In the genomic region with DNA sequence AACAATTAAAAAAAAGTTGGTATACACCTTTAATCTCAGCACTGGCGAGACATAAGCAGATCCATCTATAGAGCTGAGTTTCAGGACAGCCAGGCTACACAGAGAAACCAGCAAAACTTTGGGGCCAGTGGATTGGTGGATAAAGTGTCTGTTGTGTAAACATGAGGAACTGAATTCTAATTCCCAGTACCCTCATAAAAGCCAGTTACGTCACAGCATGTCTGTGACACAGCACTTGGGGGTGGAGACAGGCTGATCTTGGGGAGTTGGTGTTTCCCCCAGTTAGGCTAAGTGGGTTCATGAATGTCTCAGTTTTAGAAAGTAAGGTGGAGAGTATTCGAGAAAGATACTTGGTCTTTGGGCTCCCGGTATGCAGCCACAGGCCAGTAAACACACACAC, we compare ENCODE assay signal across 11 mouse cellular contexts. TPM values are rescaled to one million over a fixed set of nuclear protein-coding genes. Genes with fewer than 3 reads are reported as not detected.
DNase-seq lines count a peak whose midpoint lies in the region; ATAC-seq and TF ChIP-seq lines count a peak whose summit lies in the region.
"Had no signal": no experiment of that assay in that cellular context is flagged by ENCODE, and none has a peak within 500 bp of the region (broad histone marks: within the 10 kb centered on the region; RNA-seq: fewer than 3 reads in every experiment).

No protein-coding gene starts in this region.

- H3K9ac ChIP-seq in hindbrain, embryonic 12.5 days = no peak overlapping the region
- peak overlapping the region; percentile 56; the same call in 1 of the 2 replicates for H3K9ac ChIP-seq in midbrain, embryonic 13.5 days (replicated peaks)
- H3K9ac ChIP-seq in kidney, embryonic 16.5 days (replicated peaks; ENCODE audit: low read length) = no peak overlapping the region
- H3K9ac ChIP-seq: intestine, embryonic 15.5 days had no signal

- H3K9me3 ChIP-seq in erythroblast, embryonic 14.5 days (ENCODE audit: control insufficient read depth, low read length) = no peaks in the 10 kb centered on the region
- H3K9me3 ChIP-seq in E14TG2a.4 (ENCODE audit: low read length) = no peaks in the 10 kb centered on the region
- H3K9me3 ChIP-seq in hindbrain, embryonic 12.5 days (replicated peaks) = no peaks in the 10 kb centered on the region
- no peaks in the 10 kb centered on the region for H3K9me3 ChIP-seq in midbrain, embryonic 13.5 days
- no peaks in the 10 kb centered on the region for H3K9me3 ChIP-seq in kidney, embryonic 16.5 days (ENCODE audit: low read length)
- H3K9me3 ChIP-seq: intestine, embryonic 15.5 days had no signal

- peaks cover 71% of the 10 kb centered on the region for H3K4me1 ChIP-seq in erythroblast, embryonic 14.5 days (ENCODE audit: control insufficient read depth)
- H3K4me1 ChIP-seq in E14TG2a.4 (replicated peaks; ENCODE audit: low read depth, low read length) = peaks cover 52% of the 10 kb centered on the region
- H3K4me1 ChIP-seq in hindbrain, embryonic 12.5 days = peaks cover 18% of the 10 kb centered on the region
- H3K4me1 ChIP-seq in midbrain, embryonic 13.5 days (replicated peaks) = peaks cover 32% of the 10 kb centered on the region
- H3K4me1 ChIP-seq in kidney, embryonic 16.5 days (ENCODE audit: insufficient read depth, low read length) = peaks cover 18% of the 10 kb centered on the region

- DNase-seq in gastrocnemius, postnatal 4 days (ENCODE audit: low spot score in 2 of 2) = no peak
- DNase-seq in spleen, adult 12 weeks (ENCODE audit: low spot score) = no peak
- DNase-seq: adrenal gland, postnatal 14 days; kidney, postnatal 4 days had no signal

- H3K4me2 ChIP-seq in hindbrain, embryonic 12.5 days (replicated peaks) = no peak overlapping the region
- peak overlapping the region; percentile 71 for H3K4me2 ChIP-seq in midbrain, embryonic 13.5 days (replicated peaks)
- no peak overlapping the region for H3K4me2 ChIP-seq in kidney, embryonic 16.5 days (replicated peaks; ENCODE audit: low read depth, low read length)
- H3K4me2 ChIP-seq: intestine, embryonic 15.5 days had no signal

- WGBS in hindbrain, embryonic 12.5 days = 85% methylated on average over 4 of the region's 4 CpGs
- WGBS in midbrain, embryonic 13.5 days = 82% methylated on average over 4 of the region's 4 CpGs
- WGBS in kidney, embryonic 16.5 days = 79% methylated on average over 4 of the region's 4 CpGs

- TF ChIP-seq CTCF in E14TG2a.4 (conservative IDR thresholded peaks at IDR 0.05; ENCODE audit: low read length) = no peak

- 0 out of 2 replicates have a peak overlapping the region, but pooled peaks have one; percentile 57 for H3K27ac ChIP-seq in hindbrain, embryonic 12.5 days
- peak overlapping the region; percentile 100 for H3K27ac ChIP-seq in midbrain, embryonic 13.5 days
- no peak overlapping the region for H3K27ac ChIP-seq in kidney, embryonic 16.5 days (ENCODE audit: low read length)
- H3K27ac ChIP-seq: intestine, embryonic 15.5 days had no signal

- H3K27me3 ChIP-seq in erythroblast, embryonic 14.5 days (ENCODE audit: control insufficient read depth) = no peaks in the 10 kb centered on the region
- H3K27me3 ChIP-seq in E14TG2a.4 (ENCODE audit: insufficient read depth, low read length) = no peaks in the 10 kb centered on the region
- H3K27me3 ChIP-seq in hindbrain, embryonic 12.5 days = no peaks in the 10 kb centered on the region
- H3K27me3 ChIP-seq in midbrain, embryonic 13.5 days = no peaks in the 10 kb centered on the region
- no peaks in the 10 kb centered on the region for H3K27me3 ChIP-seq in kidney, embryonic 16.5 days (ENCODE audit: insufficient read depth, low read length)
- H3K27me3 ChIP-seq: intestine, embryonic 15.5 days had no signal

- H3K36me3 ChIP-seq in erythroblast, embryonic 14.5 days (ENCODE audit: control insufficient read depth) = peaks cover 34% of the 10 kb centered on the region
- H3K36me3 ChIP-seq in E14TG2a.4 (ENCODE audit: insufficient read depth, low read length) = peaks cover 6% of the 10 kb centered on the region; the same call in 1 of the 2 replicates
- H3K36me3 ChIP-seq in hindbrain, embryonic 12.5 days = no peaks in the 10 kb centered on the region
- 0 out of 2 replicates have a peak, but pooled peaks cover 4% of the 10 kb centered on the region for H3K36me3 ChIP-seq in midbrain, embryonic 13.5 days
- 0 out of 2 replicates have a peak, but pooled peaks cover 2% of the 10 kb centered on the region for H3K36me3 ChIP-seq in kidney, embryonic 16.5 days (ENCODE audit: insufficient read depth, low read length)
- H3K36me3 ChIP-seq: intestine, embryonic 15.5 days had no signal

- H3K4me3 ChIP-seq in erythroblast, embryonic 14.5 days (replicated peaks) = peak overlapping the region; percentile 95
- peak overlapping the region; percentile 90 for H3K4me3 ChIP-seq in E14TG2a.4 (replicated peaks; ENCODE audit: low read length)
- H3K4me3 ChIP-seq in hindbrain, embryonic 12.5 days = no peak overlapping the region
- no peak overlapping the region for H3K4me3 ChIP-seq in midbrain, embryonic 13.5 days (replicated peaks)
- H3K4me3 ChIP-seq in kidney, embryonic 16.5 days (ENCODE audit: low read length) = no peak overlapping the region
- H3K4me3 ChIP-seq: intestine, embryonic 15.5 days had no signal

- ATAC-seq in erythroblast, adult 5-6 weeks (replicated peaks; ENCODE audit: low FRiP score, poor library complexity, severe bottlenecking) = no peak
- no peak for ATAC-seq in hindbrain, embryonic 12.5 days (ENCODE audit: low FRiP score)
- no peak for ATAC-seq in midbrain, embryonic 13.5 days
- no peak for ATAC-seq in kidney, embryonic 16.5 days (ENCODE audit: low FRiP score, low TSS enrichment)
- ATAC-seq: intestine, embryonic 15.5 days had no signal

RNA-seq across cellular contexts. Expression of gene Prdm10, which starts 2.7 kb away (rescaled TPM):
- 0.16 and 0.29 TPM in 2 replicates for polyA plus RNA-seq in erythroblast, embryonic 14.5 days (2012)
- 4.2 and 9.2 TPM in 2 replicates for total RNA-seq in erythroblast, adult 5-6 weeks (2015; ENCODE audit: low replicate concordance)
- total RNA-seq in erythroblast, adult 5-6 weeks (2017; ENCODE audit: low replicate concordance) = 7.1 and 17.3 TPM in 2 replicates
- 8.7 and 9.1 TPM in 2 replicates for polyA plus RNA-seq in hindbrain, embryonic 12.5 days (2016; fragmentation: Nextera tagmentation; extraction: Ambion mirVana)
- 9.1 and 9.5 TPM in 2 replicates for polyA plus RNA-seq in midbrain, embryonic 13.5 days (2015; fragmentation: Nextera tagmentation; extraction: Ambion mirVana)
- 1 to 10 TPM; 6.5 to 6.9 TPM for total RNA-seq in gastrocnemius, postnatal 4 days (2021)
- polyA plus RNA-seq in kidney, embryonic 16.5 days (2015; fragmentation: Nextera tagmentation; extraction: Ambion mirVana) = 5.4 and 5.8 TPM in 2 replicates

Comparison
In these comparisons a context has a peak if more than half of its experiments do, and no peak if none do; other contexts are left out.
1. H3K4me3 ChIP-seq: peak in erythroblast, embryonic 14.5 days (single experiment) and E14TG2a.4 (single experiment); none in hindbrain, embryonic 12.5 days (single experiment), midbrain, embryonic 13.5 days (single experiment) and kidney, embryonic 16.5 days (single experiment).